Mouse (Mus musculus) layer of hippocampus, postnatal 36 days (tissue): Measurements from ENCODE around the gene Pigc. TPM values are rescaled to one million over a fixed set of nuclear protein-coding genes. Genes with fewer than 3 reads are reported as not detected.

Source experiments
- DNase-seq, 2 experiments: peaks; one replicate each; pipeline ENCODE4 v3.0.0; 2022
- total RNA-seq, 2 experiments: library from RNA; stranded (reverse); gene quantifications; 2 replicates each; pipeline ENCODE4 v1.2.3; 2021

Gene Pigc
- total RNA-seq, 2 experiments from 2014 or later: 13.5 to 16.1 TPM

DNA sequence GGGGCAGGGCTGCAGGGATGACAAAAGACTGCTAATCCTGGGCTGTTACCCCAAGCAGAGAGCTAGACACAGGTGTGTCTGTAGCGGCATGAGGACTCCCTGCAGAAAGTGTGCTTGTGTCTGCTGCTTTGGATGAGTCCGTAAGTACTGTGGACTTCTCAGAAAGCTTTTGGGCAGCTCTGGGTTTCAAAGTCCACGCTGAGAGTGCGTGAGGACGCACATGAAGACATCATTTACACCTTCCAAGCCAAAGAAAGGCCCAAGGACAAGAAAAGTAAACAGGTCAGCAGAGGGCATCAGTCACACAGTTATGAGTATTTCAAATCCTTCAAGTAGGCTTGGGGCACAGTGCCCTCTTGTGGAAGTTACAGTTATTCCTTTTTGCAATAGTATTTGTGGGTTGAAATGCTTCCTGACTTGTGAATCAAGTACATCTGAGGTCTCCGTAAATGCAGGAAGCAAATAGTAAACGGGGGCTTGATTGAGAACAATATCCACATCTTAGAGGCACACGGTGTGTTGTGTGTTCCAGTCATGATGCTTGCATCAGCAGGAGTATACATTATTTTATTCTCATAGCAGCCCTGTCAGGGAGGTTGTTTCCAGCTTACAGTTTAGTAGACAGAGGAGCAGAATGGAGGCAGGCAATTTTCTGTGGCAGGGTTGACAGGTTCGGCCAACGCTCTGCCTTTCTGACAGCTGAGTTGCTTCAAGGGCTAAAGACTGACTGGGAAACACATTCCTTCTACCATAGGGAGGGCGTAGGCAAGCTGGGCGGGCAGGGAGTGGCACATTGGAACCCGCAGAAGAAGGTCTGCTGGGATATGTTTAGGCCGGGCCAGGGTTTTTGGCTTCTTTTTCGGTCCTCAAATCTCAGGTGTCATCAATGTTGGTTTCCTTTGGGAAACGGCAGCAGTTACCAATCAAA, 7.5 kb downstream of the Pigc start:
- peak; percentile 48 to 73 for DNase-seq

DNA sequence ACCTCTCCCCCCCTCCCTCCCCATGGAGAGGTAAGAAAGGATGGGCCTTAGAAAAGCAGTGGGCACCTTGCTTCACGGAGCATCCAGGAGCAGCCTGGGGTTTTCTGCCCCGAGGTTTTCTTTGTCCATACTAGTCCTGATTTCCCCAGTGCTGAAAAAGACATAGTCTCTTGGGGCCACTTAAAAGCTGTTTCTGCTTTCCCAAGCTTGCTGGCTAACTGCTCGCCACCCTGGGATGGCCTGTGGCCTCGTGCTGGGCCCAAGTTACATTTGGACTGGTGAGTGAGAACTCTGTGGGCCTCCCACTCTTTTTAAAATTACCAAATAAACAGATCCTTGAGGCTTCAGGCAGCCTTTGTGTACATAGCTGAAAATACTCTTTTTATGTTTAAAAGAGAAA, 8.3 kb downstream of the Pigc start:
- no peak for DNase-seq

DNA sequence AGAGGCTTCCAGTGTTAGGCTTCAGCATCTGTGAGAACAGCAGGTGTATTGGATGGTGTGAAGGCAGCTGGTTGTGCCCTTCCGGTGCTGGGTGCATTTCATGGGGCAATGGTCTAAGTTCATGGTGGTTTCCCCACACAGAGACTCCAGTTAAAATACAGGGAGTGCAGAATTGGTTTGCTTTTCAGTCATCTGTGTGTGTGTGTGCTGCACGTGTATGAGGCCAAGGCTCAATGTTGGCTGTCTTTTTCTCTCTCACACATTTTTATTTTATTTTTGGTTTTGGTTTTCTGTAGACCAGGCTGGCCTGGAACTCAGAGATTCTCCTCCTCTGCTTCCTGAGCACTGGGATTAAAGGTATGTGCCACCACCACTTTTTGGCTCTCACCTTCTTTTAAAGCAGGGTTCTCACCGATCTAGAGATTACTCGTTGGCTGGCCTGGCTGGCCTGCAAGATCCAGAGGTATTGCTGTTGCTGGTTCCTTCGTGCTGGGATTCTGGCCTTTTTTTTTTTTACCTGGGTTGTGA, 9.3 kb downstream of the Pigc start:
- no peak for DNase-seq

- DNase-seq: no peak
These were observed 10.6 kb downstream of the Pigc start, which contains the start of gene 4930558K02Rik for GRCm38 (mm10) chr1:161979536-161979935. Gene 4930558K02Rik (minus strand): TSS chr1:161979636.

DNA sequence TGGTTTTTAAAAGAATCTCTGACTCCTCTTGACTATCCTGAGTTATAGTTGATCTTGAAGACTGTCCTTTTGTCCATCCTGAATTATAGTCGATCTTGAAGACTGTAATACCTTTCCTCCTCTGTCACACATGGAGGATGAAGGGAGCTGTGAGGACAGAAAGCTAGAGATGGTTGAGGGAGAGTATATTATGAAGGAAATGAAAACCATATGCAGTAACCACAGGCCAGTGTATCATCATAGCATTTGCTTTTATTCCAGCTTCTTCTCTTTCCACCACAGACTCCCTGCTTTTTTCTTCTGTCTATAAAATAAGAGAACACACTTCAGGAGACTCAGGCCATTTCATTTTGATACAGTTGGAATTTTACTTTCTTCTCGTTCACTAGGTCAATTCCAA, 11.1 kb downstream of the Pigc start:
- DNase-seq: no peak

- no peak for DNase-seq
These were observed 11.8 kb downstream of the Pigc start for GRCm38 (mm10) chr1:161980626-161981298.

DNA sequence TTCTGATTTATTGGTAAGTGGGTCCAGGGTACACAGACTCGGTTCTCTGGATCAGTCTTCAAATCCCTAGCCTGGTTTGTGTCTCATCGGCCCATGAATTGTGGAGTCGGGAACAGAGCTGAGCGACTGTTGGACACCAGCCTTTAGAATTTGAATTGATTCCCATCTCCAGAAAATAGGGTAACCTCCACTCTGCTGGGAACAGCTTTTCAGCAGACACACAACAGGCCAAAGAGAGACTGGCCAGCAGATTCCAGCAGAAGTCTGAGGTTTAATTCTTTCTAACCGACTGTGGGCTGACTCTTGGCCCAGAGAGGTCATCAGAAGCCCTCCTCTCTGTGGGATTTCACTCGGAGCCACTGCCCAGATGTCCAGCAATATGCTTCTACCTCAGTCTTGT, 14.5 kb downstream of the Pigc start:
- no peak for DNase-seq

DNA sequence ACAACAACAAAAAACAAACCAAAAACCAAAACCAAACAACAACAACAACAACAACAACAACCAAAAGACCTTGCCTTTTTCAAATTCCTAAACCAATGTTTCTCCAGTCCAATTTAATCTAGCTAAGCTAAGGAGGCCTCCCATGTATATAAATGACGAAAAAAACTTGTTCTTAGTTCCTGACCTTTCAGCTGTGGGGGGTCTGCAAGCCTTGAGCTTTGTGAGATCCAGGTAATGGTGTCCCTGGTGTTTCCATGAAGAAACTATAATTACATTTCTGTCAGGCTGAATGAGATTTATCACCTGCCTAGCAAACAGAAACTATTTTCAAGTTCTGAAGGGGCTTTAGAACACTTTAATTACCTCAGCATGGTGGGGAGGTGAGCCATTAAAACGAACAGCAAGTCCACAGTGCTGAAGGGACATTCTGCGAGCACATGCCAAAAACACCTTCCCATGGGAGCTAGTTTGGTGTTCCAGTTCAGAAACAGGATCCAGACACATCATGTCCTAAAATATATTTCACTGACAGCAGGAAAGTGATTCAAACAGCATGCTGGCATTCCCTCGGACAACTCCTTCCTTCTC, 15.1 kb downstream of the Pigc start:
- no peak for DNase-seq

DNA sequence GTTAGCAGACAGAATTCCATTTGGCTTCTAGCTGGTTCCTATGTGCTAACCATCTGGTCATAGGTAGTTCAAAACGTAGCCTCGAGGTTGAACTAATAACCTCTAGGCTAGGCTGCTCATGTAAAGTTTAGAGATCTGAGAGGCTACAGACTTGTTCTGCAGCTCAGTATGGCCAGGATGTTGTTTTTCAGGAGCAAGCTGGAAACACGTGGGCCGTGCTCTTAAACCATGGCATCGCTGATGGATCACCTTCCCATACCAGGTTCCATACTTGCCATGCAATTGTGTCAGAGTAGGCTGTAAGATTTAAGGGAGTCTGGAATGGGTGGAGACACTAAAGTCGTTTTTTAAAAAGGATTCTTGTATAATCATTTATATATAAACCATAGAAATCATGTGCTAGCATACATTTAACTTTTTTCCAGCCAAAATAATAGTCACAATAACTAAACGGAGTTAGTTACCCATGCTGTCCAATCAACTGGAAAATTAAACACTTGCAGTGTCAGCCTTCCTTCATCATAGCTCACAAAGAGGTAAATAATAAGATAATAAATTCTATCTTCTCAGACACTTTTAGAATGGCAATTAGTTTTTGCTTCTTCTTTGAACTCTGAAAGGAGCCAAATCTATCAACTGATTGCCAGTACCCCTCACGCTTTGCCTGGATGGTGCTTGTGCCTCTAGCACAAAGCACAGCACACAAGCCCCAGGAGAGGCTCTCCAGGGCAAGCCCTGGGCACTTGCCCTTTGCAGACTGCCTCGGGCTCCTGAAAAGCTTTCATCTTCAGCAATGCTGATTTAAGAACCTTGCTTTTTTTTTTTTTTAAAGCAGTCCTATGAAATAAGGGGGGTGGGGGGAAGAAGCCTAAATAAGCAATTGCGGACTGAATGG, 21.9 kb downstream of the Pigc start:
- DNase-seq: no peak

GRCm38 (mm10) chr1:161991846-161992245, 22.9 kb downstream of the Pigc start:
- no peak for DNase-seq

DNA sequence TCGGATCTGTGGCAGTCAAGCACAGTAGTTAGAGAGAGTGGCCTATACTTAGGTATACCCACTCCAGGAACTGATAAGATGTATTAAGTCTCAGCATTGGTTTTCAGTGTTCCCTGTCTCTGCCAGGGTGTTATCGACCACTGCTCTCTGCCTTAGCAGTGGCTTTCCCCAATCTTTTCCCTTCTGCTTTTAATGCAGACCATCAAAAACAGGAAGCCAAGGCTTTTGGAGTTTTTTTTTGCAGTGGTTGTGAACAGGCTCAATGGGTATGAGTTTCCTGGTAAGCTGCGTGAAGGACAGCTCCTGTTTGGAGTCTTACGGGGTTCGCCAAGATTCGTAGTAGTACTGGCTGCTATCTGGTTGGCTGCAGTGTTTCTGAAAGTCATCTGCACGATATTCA, 23.4 kb downstream of the Pigc start:
- DNase-seq: no peak

DNA sequence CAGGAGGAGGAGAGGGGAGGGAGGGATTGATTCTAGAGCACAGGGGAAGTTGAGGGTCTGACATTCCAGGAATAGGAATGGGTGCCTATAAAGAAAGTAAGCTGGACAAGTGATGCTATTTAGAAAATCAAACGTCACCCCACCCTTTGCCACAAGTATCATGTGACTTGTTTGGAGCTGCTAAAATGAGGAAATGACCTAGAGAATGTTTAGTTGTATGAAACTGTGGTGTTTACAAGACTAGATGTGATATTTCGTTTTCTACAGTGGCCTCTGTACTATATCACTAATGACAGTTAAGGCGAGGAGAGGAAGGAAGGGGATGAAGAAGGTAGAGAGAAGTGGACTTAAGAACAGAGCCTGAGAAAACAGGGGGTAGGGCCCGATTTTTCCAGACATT, 29.8 kb downstream of the Pigc start:
- no peak for DNase-seq

- no peak for DNase-seq
These were observed 30.4 kb downstream of the Pigc start for GRCm38 (mm10) chr1:161999338-161999737.

- peak; percentile 74 for DNase-seq
These were observed 30.9 kb downstream of the Pigc start for GRCm38 (mm10) chr1:161999882-162000371.

DNA sequence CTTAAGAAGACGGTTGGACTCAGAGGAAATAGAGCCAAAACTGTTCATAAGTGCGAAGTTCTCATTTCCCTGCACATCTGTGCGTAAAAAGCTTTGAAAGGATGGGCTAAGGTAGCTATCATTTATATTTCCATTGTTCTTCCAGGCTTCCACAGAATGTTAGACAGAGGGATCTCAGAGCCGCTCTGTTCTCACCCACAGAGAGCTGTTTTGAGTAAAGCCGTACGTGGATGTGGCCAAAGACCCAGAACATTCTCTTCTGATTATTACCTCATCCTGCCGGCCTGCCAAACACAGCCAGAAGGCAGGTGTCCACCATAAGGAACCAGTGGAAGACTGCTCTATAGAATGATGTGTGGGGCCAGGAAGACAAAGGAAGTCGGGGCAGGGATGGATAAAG, 32.3 kb downstream of the Pigc start:
- DNase-seq: no peak

GRCm38 (mm10) chr1:162003729-162004517, 34.9 kb downstream of the Pigc start:
- no peak for DNase-seq

- DNase-seq: no peak
These were observed 35.5 kb downstream of the Pigc start for GRCm38 (mm10) chr1:162004518-162004780.

GRCm38 (mm10) chr1:162004821-162005770, 36.1 kb downstream of the Pigc start:
- DNase-seq: no peak

DNA sequence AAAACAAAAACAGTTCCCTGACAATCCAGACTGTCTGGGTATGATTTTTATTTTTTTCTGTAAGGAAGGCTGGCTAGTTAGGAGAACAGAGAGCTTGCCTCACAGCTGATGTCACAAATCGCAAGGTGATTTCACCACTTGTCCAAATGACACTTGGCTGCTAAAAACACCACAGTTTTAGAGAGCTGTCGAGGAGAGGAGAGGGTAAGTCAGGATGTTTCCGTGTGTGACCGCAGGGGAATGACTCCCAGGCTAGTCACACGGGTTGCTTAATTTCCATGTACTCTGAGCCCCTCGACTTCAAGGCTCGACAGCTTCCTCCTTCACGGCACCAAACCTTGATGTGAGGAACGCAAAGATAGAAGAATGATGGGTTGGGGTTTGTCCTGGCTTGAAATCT, 37.1 kb downstream of the Pigc start:
- DNase-seq: no peak

DNA sequence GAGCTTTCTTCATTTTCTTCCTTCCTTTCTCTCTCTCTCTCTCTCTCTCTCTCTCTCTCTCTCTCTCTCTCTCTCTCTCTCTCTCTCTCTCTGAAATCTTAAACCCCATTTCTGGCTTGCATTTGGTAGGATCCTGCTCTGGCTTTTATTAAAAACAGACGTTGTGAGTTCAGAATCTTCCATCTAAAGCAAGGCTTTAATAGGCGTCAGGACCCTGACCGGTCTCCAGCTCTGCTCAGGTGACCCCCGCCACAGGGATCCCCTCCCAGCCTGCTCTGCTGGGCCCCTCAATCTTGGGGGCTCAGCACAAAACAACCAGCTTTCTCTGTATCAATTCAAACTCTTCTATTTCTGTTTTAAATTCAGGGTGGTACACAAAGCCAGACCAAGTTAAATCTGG, 39.2 kb downstream of the Pigc start:
- DNase-seq: no peak
